Mouse (Mus musculus) kidney, postnatal 10 days (tissue): ENCODE data around the gene Galnt12.
A peak's percentile ranks its signal among the peaks of the same experiment; 100 is the strongest.

ENCODE experiments used
- DNase-seq: peaks from one replicate; pipeline ENCODE4 v3.0.0; 2021; ENCODE audit warnings: mixed read lengths

The Galnt12 gene

GRCm38 (mm10) chr4:47103561-47103960 lies 11.9 kb downstream of the Galnt12 start:
- no peak for DNase-seq

GRCm38 (mm10) chr4:47111885-47112284 lies 20.2 kb downstream of the Galnt12 start:
- DNase-seq: no peak

GRCm38 (mm10) chr4:47112560-47112959 lies 20.9 kb downstream of the Galnt12 start:
- DNase-seq: no peak

GRCm38 (mm10) chr4:47122051-47122706 lies 30.5 kb downstream of the Galnt12 start:
- DNase-seq: peak; percentile 87

GRCm38 (mm10) chr4:47124140-47124711 lies 32.5 kb downstream of the Galnt12 start:
- DNase-seq: no peak

GRCm38 (mm10) chr4:47128515-47128914 lies 36.8 kb downstream of the Galnt12 start:
- DNase-seq: peak; percentile 74

- no peak for DNase-seq
Observed at GRCm38 (mm10) chr4:47129572-47129971, 37.9 kb downstream of the Galnt12 start.

GRCm38 (mm10) chr4:47130111-47131050 lies 38.7 kb downstream of the Galnt12 start:
- no peak for DNase-seq

GRCm38 (mm10) chr4:47131931-47132330 lies 40.2 kb downstream of the Galnt12 start:
- no peak for DNase-seq

- peak; percentile 65 for DNase-seq
Observed at GRCm38 (mm10) chr4:47132413-47132812, 40.7 kb downstream of the Galnt12 start.

- DNase-seq: peak; percentile 82
Observed at GRCm38 (mm10) chr4:47136699-47137101, 45.0 kb downstream of the Galnt12 start.

- peak; percentile 59 for DNase-seq
Observed at GRCm38 (mm10) chr4:47137479-47137878, 45.8 kb downstream of the Galnt12 start.

- no peak for DNase-seq
Observed at GRCm38 (mm10) chr4:47138411-47138810, 46.7 kb downstream of the Galnt12 start.

GRCm38 (mm10) chr4:47138967-47139777 lies 47.5 kb downstream of the Galnt12 start:
- peak; percentile 86 for DNase-seq

- peak; percentile 21 for DNase-seq
Observed at GRCm38 (mm10) chr4:47140301-47140700, 48.6 kb downstream of the Galnt12 start.

- no peak for DNase-seq
Observed at GRCm38 (mm10) chr4:47141444-47142154, 49.9 kb downstream of the Galnt12 start.

- peak; percentile 70 for DNase-seq
Observed at GRCm38 (mm10) chr4:47143849-47144248, 52.1 kb downstream of the Galnt12 start.

GRCm38 (mm10) chr4:47145341-47145740 lies 53.6 kb downstream of the Galnt12 start:
- DNase-seq: no peak

- DNase-seq: no peak
Observed at GRCm38 (mm10) chr4:47146561-47146960, 54.9 kb downstream of the Galnt12 start.

- peak; percentile 56 for DNase-seq
Observed at GRCm38 (mm10) chr4:47149963-47150362, 58.3 kb downstream of the Galnt12 start.

- no peak for DNase-seq
Observed at GRCm38 (mm10) chr4:47150806-47151205, 59.1 kb downstream of the Galnt12 start.
